Mouse (Mus musculus) common myeloid progenitor, adult 5-6 weeks (primary cell): ENCODE measurements around the gene Traf2. TPM values are rescaled to one million over a fixed set of nuclear protein-coding genes. Genes with fewer than 3 reads are reported as not detected.
"Not testable (repeated sequence)": the region's sequence is repeated elsewhere in the genome, so short reads cannot be mapped to it uniquely, and the experiment has no call there.

ENCODE experiments used
- ATAC-seq: replicated peaks from 2 replicates; pipeline ENCODE4 v1.8.0; 2016; ENCODE audit warnings: low read depth, mild to moderate bottlenecking, moderate TSS enrichment, inconsistent platforms; ENCODE audit not compliant: poor library complexity, severe bottlenecking
- total RNA-seq: library from RNA; stranded (forward); fragments of 200-1000, 187-1606 nt; gene quantifications from 2 replicates; pipeline ENCODE4 v1.2.3, GENCODE M21; 2017

Traf2 gene
- total RNA-seq, 1 experiment from 2014 or later, result 15.8 TPM

- ATAC-seq, result no peak
Measured at GRCm38 (mm10) chr2:25576028-25576850, 29.5 kb upstream of the Traf2 start.

GRCm38 (mm10) chr2:25575432-25576027 lies 28.8 kb upstream of the Traf2 start:
- 0 out of 2 replicates have a peak, but pooled peaks have one; percentile 13 for ATAC-seq

GRCm38 (mm10) chr2:25574579-25575431 lies 28.1 kb upstream of the Traf2 start, which contains the start of the genes Mamdc4 and Phpt1:
Mamdc4 (minus strand) TSS chr2:25574845.
Phpt1 (minus strand) TSS chr2:25575224.
- ATAC-seq, result peak; percentile 90

- ATAC-seq, result no peak
Measured at GRCm38 (mm10) chr2:25574136-25574535, 27.4 kb upstream of the Traf2 start.

- no peak for ATAC-seq
Measured at GRCm38 (mm10) chr2:25573068-25573467, 26.3 kb upstream of the Traf2 start.

- no peak for ATAC-seq
Measured at GRCm38 (mm10) chr2:25571221-25571620, 24.5 kb upstream of the Traf2 start.

- ATAC-seq, result no peak
Measured at GRCm38 (mm10) chr2:25569323-25569722, 22.6 kb upstream of the Traf2 start.

GRCm38 (mm10) chr2:25568473-25569019 lies 21.8 kb upstream of the Traf2 start:
- ATAC-seq, result no peak

- no peak for ATAC-seq
Measured at GRCm38 (mm10) chr2:25566558-25566957, 19.8 kb upstream of the Traf2 start.

- no peak for ATAC-seq
Measured at GRCm38 (mm10) chr2:25565741-25566140, 19.0 kb upstream of the Traf2 start.

GRCm38 (mm10) chr2:25561946-25562345 lies 15.2 kb upstream of the Traf2 start:
- no peak for ATAC-seq

- ATAC-seq, result no peak
Measured at GRCm38 (mm10) chr2:25560551-25560950, 13.8 kb upstream of the Traf2 start.

GRCm38 (mm10) chr2:25558774-25559173 lies 12.0 kb upstream of the Traf2 start:
- ATAC-seq, result no peak

GRCm38 (mm10) chr2:25557964-25558360 lies 11.2 kb upstream of the Traf2 start:
- peak; percentile 9; the same call in 1 of the 2 replicates for ATAC-seq

GRCm38 (mm10) chr2:25557221-25557963 lies 10.7 kb upstream of the Traf2 start, which contains the start of gene Edf1:
Edf1 (plus strand) TSS chr2:25557847.
- peak; percentile 97 for ATAC-seq

GRCm38 (mm10) chr2:25556296-25556695 lies 9.6 kb upstream of the Traf2 start:
- no peak for ATAC-seq

- not testable (repeated sequence) for ATAC-seq
Measured at GRCm38 (mm10) chr2:25555479-25555878, 8.7 kb upstream of the Traf2 start.

GRCm38 (mm10) chr2:25553171-25553786 lies 6.5 kb upstream of the Traf2 start:
- ATAC-seq, result not testable (repeated sequence)

- no peak; the same call in 1 of the 2 replicates for ATAC-seq
Measured at GRCm38 (mm10) chr2:25551186-25551585, 4.4 kb upstream of the Traf2 start.
